8 mouse cellular contexts compared by ENCODE assay signal in the genomic region with DNA sequence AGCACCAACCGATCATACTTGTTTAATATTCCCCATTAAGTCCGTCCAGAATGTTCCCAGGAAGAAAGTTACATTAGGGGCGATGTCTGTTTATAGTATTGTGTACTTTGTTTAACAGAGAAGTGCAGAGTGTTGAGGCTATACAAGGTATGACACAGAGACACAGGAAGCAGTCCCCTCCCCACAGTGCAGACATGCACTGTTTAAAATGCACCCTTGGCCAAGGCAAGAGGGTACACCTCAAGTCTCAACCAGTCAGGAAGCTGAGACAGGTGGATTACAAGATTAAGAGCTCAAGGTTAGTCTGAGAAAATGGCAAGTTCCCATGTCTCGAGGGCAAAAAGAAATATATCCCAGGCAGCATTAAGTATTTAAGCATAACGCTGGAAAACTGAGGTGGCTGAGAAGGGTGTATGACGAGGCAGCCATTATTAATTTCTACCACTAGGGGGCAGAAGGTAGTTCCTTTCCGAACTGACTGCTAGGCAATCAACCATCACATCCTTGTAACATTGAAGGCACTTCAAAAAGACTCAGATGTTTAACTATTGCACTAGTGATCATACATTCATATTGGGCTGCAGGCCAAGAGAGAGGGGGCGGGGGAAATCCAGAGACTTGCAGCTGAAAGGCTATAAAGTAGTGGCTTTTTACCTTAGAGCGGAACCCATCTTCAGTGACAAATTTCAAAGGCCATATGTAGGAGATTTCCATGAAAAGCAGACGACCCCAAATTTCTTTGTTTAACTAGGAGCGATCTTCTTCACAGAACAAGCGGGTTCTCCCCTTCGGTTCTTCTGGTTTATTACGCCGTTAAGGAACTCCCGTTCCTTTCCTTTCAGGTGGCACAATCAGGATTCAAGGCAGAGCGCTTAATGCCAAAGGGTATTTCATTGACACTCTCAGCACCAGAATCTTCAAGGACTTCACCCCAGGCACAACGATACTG. TPM values are rescaled to one million over a fixed set of nuclear protein-coding genes. Genes with fewer than 3 reads are reported as not detected.
DNase-seq lines count a peak whose midpoint lies in the region.
"Had no signal": no experiment of that assay in that cellular context is flagged by ENCODE, and none has a peak within 500 bp of the region (broad histone marks: within the 10 kb centered on the region; RNA-seq: fewer than 3 reads in every experiment).

No protein-coding gene starts in this region.

- peaks cover 39% of the 10 kb centered on the region for H3K4me1 ChIP-seq in heart, embryonic 10.5 days

- DNase-seq in 3T3-L1 (ENCODE audit: low read depth, low spot score): peak; percentile 58
- peak; percentile 7 for DNase-seq in CD4-positive helper T cell, adult 2 months (ENCODE audit: low read depth, low spot score)
- DNase-seq in cerebellum, postnatal 14 days: peak; percentile 72 to 73
- DNase-seq in heart, embryonic 10.5 days (ENCODE audit: low spot score): no peak
- DNase-seq in large intestine, adult 2 months (ENCODE audit: low read depth, low spot score): peak; percentile 1
- peak; percentile 75 for DNase-seq in lung, postnatal 14 days
- DNase-seq in thymus, postnatal 14 days: peak; percentile 21

- H3K9me3 ChIP-seq in heart, embryonic 10.5 days: no peaks in the 10 kb centered on the region

- peak overlapping the region; percentile 82; the same call in 1 of the 2 replicates for H3K27ac ChIP-seq in heart, embryonic 10.5 days

- WGBS in heart, embryonic 10.5 days: 68% methylated on average over 18 of the region's 18 CpGs
- 55% methylated on average over 18 of the region's 18 CpGs for WGBS in large intestine, adult 2 months

- H3K4me3 ChIP-seq in heart, embryonic 10.5 days: no peak overlapping the region

- no peaks in the 10 kb centered on the region for H3K27me3 ChIP-seq in heart, embryonic 10.5 days (ENCODE audit: insufficient read depth, poor library complexity, severe bottlenecking)

- H3K36me3 ChIP-seq in heart, embryonic 10.5 days: no peaks in the 10 kb centered on the region

RNA-seq across cellular contexts. Expression of a gene that starts 27.8 kb away (rescaled TPM):
- polyA plus RNA-seq in heart, embryonic 10.5 days (2016; fragmentation: Nextera tagmentation; extraction: Ambion mirVana): not detected in 2 replicates
- polyA plus RNA-seq in large intestine, adult 2 months (2012; rRNA removed): not detected in 2 replicates
- polyA plus RNA-seq: neural tube, embryonic 11.5 days had no signal
